Mouse (Mus musculus): ENCODE results near the gene Gpx1. TPM values are rescaled to one million over a fixed set of nuclear protein-coding genes. Genes with fewer than 3 reads are reported as not detected.
A peak's percentile ranks its signal among the peaks of the same experiment; 100 is the strongest.

The Gpx1 gene
- total RNA-seq, 4 experiments from 2014 or later, result 524 to 812 (median 629) TPM

- DNase-seq, result peak; percentile 59
These were observed 1.8 kb downstream of the Gpx1 start for GRCm38 (mm10) chr9:108340258-108341138.

- DNase-seq, result no peak
These were observed 2.4 kb downstream of the Gpx1 start for GRCm38 (mm10) chr9:108341139-108341475.

GRCm38 (mm10) chr9:108341801-108342200 lies 3.1 kb downstream of the Gpx1 start:
- no peak for DNase-seq

- DNase-seq, result no peak
These were observed 3.7 kb downstream of the Gpx1 start for GRCm38 (mm10) chr9:108342301-108342831.

GRCm38 (mm10) chr9:108343331-108343730 lies 4.6 kb downstream of the Gpx1 start:
- DNase-seq, result no peak

- no peak for DNase-seq
These were observed 5.1 kb downstream of the Gpx1 start for GRCm38 (mm10) chr9:108343835-108344234.

GRCm38 (mm10) chr9:108344471-108344870 lies 5.8 kb downstream of the Gpx1 start:
- DNase-seq, result no peak

GRCm38 (mm10) chr9:108347024-108347423 lies 8.3 kb downstream of the Gpx1 start:
- DNase-seq, result no peak

GRCm38 (mm10) chr9:108347540-108348289 lies 9.0 kb downstream of the Gpx1 start, which contains the start of gene Usp4:
TSS of gene Usp4 (plus strand) at chr9:108347853.
- peak; percentile 79 for DNase-seq

GRCm38 (mm10) chr9:108348290-108348680 lies 9.6 kb downstream of the Gpx1 start:
- DNase-seq, result no peak

- no peak for DNase-seq
These were observed 11.0 kb downstream of the Gpx1 start for GRCm38 (mm10) chr9:108349727-108350126.

GRCm38 (mm10) chr9:108378234-108378633 lies 39.5 kb downstream of the Gpx1 start:
- no peak for DNase-seq

GRCm38 (mm10) chr9:108378736-108379135 lies 40.0 kb downstream of the Gpx1 start:
- no peak for DNase-seq

GRCm38 (mm10) chr9:108379294-108379693 lies 40.6 kb downstream of the Gpx1 start:
- DNase-seq, result no peak

- DNase-seq, result no peak
These were observed 42.7 kb downstream of the Gpx1 start for GRCm38 (mm10) chr9:108381382-108381781.

GRCm38 (mm10) chr9:108385006-108385405 lies 46.3 kb downstream of the Gpx1 start:
- no peak for DNase-seq

- DNase-seq, result no peak
These were observed 48.1 kb downstream of the Gpx1 start for GRCm38 (mm10) chr9:108386816-108387215.

GRCm38 (mm10) chr9:108388601-108389000 lies 49.9 kb downstream of the Gpx1 start:
- no peak for DNase-seq

GRCm38 (mm10) chr9:108389220-108389619 lies 50.5 kb downstream of the Gpx1 start:
- DNase-seq, result no peak
